Comparison of ENCODE assay signal across 8 mouse cellular contexts in the genomic region with DNA sequence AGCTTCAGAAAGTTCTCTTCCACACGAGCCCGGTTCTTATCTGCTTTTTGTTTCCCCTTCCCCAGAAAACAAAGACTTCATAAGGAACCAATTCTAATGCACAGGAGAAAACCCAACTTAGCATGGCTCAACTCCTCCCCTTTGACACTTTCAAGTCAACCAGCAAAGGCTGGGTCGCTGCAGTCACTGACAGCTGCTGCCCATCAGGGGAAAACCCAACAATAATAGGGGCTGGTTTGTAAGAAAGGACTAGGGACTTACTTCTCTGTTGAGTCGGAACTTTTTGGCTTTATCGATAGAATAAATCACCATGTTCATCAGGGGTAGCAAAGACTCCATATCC. TPM values are rescaled to one million over a fixed set of nuclear protein-coding genes. Genes with fewer than 3 reads are reported as not detected.
DNase-seq lines count a peak whose midpoint lies in the region; ATAC-seq and TF ChIP-seq lines count a peak whose summit lies in the region.

A gene (minus strand): TSS at position 46 of the 343 bp plus-strand sequence.

- no peaks in the 10 kb centered on the region for H3K27me3 ChIP-seq in heart, embryonic 14.5 days (ENCODE audit: control insufficient read depth, insufficient read depth, low read length)
- no peaks in the 10 kb centered on the region for H3K27me3 ChIP-seq in embryonic facial prominence, embryonic 11.5 days (ENCODE audit: control insufficient read depth, insufficient read depth, low read length)
- no peaks in the 10 kb centered on the region for H3K27me3 ChIP-seq in hindbrain, embryonic 13.5 days
- H3K27me3 ChIP-seq in liver, postnatal 0 days (ENCODE audit: insufficient read depth, low read length) = no peaks in the 10 kb centered on the region

- H3K4me1 ChIP-seq in heart, embryonic 14.5 days (ENCODE audit: control insufficient read depth in 2 of 2, insufficient read depth in 2 of 2, low read length in 2 of 2) = no peaks in the 10 kb centered on the region
- H3K4me1 ChIP-seq in embryonic facial prominence, embryonic 11.5 days (ENCODE audit: control insufficient read depth, insufficient read depth, low read length) = no peaks in the 10 kb centered on the region
- no peaks in the 10 kb centered on the region for H3K4me1 ChIP-seq in hindbrain, embryonic 13.5 days (replicated peaks)
- peaks cover 8% of the 10 kb centered on the region; the same call in 1 of the 2 replicates for H3K4me1 ChIP-seq in liver, postnatal 0 days (ENCODE audit: insufficient read depth)

- H3K9ac ChIP-seq in heart, embryonic 14.5 days (ENCODE audit: low read length) = no peak within 1 kb of the TSS
- no peak within 1 kb of the TSS for H3K9ac ChIP-seq in embryonic facial prominence, embryonic 11.5 days (replicated peaks; ENCODE audit: low read length)
- H3K9ac ChIP-seq in hindbrain, embryonic 13.5 days = no peak within 1 kb of the TSS
- H3K9ac ChIP-seq in liver, postnatal 0 days (replicated peaks) = no peak within 1 kb of the TSS; the same call in 1 of the 2 replicates

- 63% methylated on average over 5 of the region's 5 CpGs for WGBS in heart, embryonic 14.5 days
- 86% methylated on average over 5 of the region's 5 CpGs for WGBS in embryonic facial prominence, embryonic 11.5 days
- 82% methylated on average over 5 of the region's 5 CpGs for WGBS in hindbrain, embryonic 13.5 days
- WGBS in liver, postnatal 0 days (ENCODE audit: insufficient replicate concordance) = 60% methylated on average over 5 of the region's 5 CpGs

- DNase-seq in heart, postnatal 36 days = no peak
- peak; percentile 68 for DNase-seq in CD4-positive, CD25-positive, alpha-beta regulatory T cell, adult 2 months (ENCODE audit: low read depth, low spot score)
- DNase-seq in embryonic facial prominence, embryonic 11.5 days (ENCODE audit: low spot score) = no peak
- no peak for DNase-seq in liver, postnatal 0 days
- DNase-seq in adipocyte (ENCODE audit: low spot score) = no peak
- DNase-seq in cerebellum, adult 11 months = no peak

- no peak within 1 kb of the TSS for H3K4me3 ChIP-seq in heart, embryonic 14.5 days (ENCODE audit: control insufficient read depth in 1 of 2, insufficient read depth in 1 of 2, low read depth in 1 of 2, low read length in 2 of 2)
- no peak within 1 kb of the TSS for H3K4me3 ChIP-seq in embryonic facial prominence, embryonic 11.5 days (ENCODE audit: low read depth, low read length)
- no peak within 1 kb of the TSS for H3K4me3 ChIP-seq in hindbrain, embryonic 13.5 days
- no peak within 1 kb of the TSS for H3K4me3 ChIP-seq in liver, postnatal 0 days (ENCODE audit: low read depth, low read length)

- H3K9me3 ChIP-seq in heart, embryonic 14.5 days (ENCODE audit: control insufficient read depth, low read length) = no peaks in the 10 kb centered on the region
- no peaks in the 10 kb centered on the region for H3K9me3 ChIP-seq in embryonic facial prominence, embryonic 11.5 days (replicated peaks; ENCODE audit: control insufficient read depth, low read length)
- H3K9me3 ChIP-seq in hindbrain, embryonic 13.5 days = no peaks in the 10 kb centered on the region
- no peaks in the 10 kb centered on the region for H3K9me3 ChIP-seq in liver, postnatal 0 days (ENCODE audit: low read length)

- no peak within 1 kb of the TSS for H3K4me2 ChIP-seq in heart, embryonic 14.5 days (ENCODE audit: low read length)
- no peak within 1 kb of the TSS for H3K4me2 ChIP-seq in embryonic facial prominence, embryonic 11.5 days (ENCODE audit: low read depth, low read length)
- H3K4me2 ChIP-seq in hindbrain, embryonic 13.5 days = no peak within 1 kb of the TSS
- 0 out of 2 replicates have a peak within 1 kb of the TSS, but pooled peaks have one; percentile 15 for H3K4me2 ChIP-seq in liver, postnatal 0 days (ENCODE audit: low read depth, low read length)

- no peak for TF ChIP-seq EP300 in liver, postnatal 0 days (IDR thresholded peaks at IDR 0.05; ENCODE audit: low read depth)

- intact Hi-C loops in heart, postnatal 36 days (cut with DNase I) = no loop called here

- TF ChIP-seq CTCF in liver, postnatal 0 days (IDR thresholded peaks at IDR 0.05; ENCODE audit: low read depth) = no peak

- no peak within 1 kb of the TSS for H3K27ac ChIP-seq in heart, embryonic 14.5 days (replicated peaks in 1 of 2; ENCODE audit: control insufficient read depth in 1 of 2, insufficient read depth in 1 of 2, low read depth in 2 of 2, low read length in 2 of 2)
- H3K27ac ChIP-seq in embryonic facial prominence, embryonic 11.5 days (replicated peaks; ENCODE audit: low read depth, low read length) = no peak within 1 kb of the TSS
- no peak within 1 kb of the TSS for H3K27ac ChIP-seq in hindbrain, embryonic 13.5 days
- peak within 1 kb of the TSS; percentile 4; the same call in 1 of the 2 replicates for H3K27ac ChIP-seq in liver, postnatal 0 days (ENCODE audit: low read depth)

- peaks cover 96% of the 10 kb centered on the region for H3K36me3 ChIP-seq in heart, embryonic 14.5 days (ENCODE audit: control insufficient read depth, insufficient read depth, low read length)
- H3K36me3 ChIP-seq in embryonic facial prominence, embryonic 11.5 days (replicated peaks; ENCODE audit: control insufficient read depth, insufficient read depth, low read depth, low read length) = no peaks in the 10 kb centered on the region; the same call in none of the 2 replicates
- peaks cover 88% of the 10 kb centered on the region for H3K36me3 ChIP-seq in hindbrain, embryonic 13.5 days
- H3K36me3 ChIP-seq in liver, postnatal 0 days (replicated peaks; ENCODE audit: insufficient read depth, low read length) = peaks cover 62% of the 10 kb centered on the region

- no peak for ATAC-seq in heart, embryonic 14.5 days (ENCODE audit: insufficient number of reproducible peaks, insufficient read depth, low FRiP score, low read depth)
- ATAC-seq in embryonic facial prominence, embryonic 11.5 days (replicated peaks; ENCODE audit: insufficient number of reproducible peaks, low FRiP score, low TSS enrichment, low read depth) = no peak
- no peak for ATAC-seq in hindbrain, embryonic 13.5 days (ENCODE audit: low FRiP score)
- no peak for ATAC-seq in liver, postnatal 0 days

RNA-seq across cellular contexts. Expression of the gene that starts here (rescaled TPM):
- polyA plus RNA-seq in heart, embryonic 14.5 days (2014; fragmentation: Nextera tagmentation; extraction: Ambion mirVana) = 19.4 and 21.8 TPM in 2 replicates
- total RNA-seq in heart, postnatal 36 days (2021) = 1 to 10 TPM; 7.2 to 8.2 TPM
- 33.4 and 35.8 TPM in 2 replicates for polyA plus RNA-seq in embryonic facial prominence, embryonic 11.5 days (2014; fragmentation: Nextera tagmentation; extraction: Ambion mirVana)
- polyA plus RNA-seq in hindbrain, embryonic 13.5 days (2015; fragmentation: Nextera tagmentation; extraction: Ambion mirVana) = 31.2 and 34.2 TPM in 2 replicates
- polyA plus RNA-seq in liver, postnatal 0 days (2015; fragmentation: Nextera tagmentation; extraction: Ambion mirVana) = 4.6 and 4.9 TPM in 2 replicates
